Mouse (Mus musculus) thymus, adult 2 months (tissue): ENCODE data around the gene Pgls.

Experiments used
- CTCF ChIP-seq: fragments of 200-500 bp; IDR thresholded peaks from 2 replicates; pipeline ENCODE4 v1.5.1; 2012; ENCODE audit warnings: mild to moderate bottlenecking, control low read depth, low read length, moderate library complexity, borderline replicate concordance; ENCODE audit not compliant: control insufficient read depth, poor library complexity, insufficient read depth; ENCODE audit errors: extremely low read depth
- POLR2A ChIP-seq: fragments of 200-500 bp; IDR thresholded peaks from 2 replicates; pipeline ENCODE4 v1.6.1; 2012; ENCODE audit warnings: mild to moderate bottlenecking, low read length, control low read depth, moderate library complexity; ENCODE audit not compliant: control insufficient read depth, poor library complexity, insufficient read depth; ENCODE audit errors: extremely low read depth

GRCm38 (mm10) chr8:71574426-71574825 is 17.6 kb upstream of the Pgls start:
- TF ChIP-seq POLR2A (no peak), CTCF (no peak)
